Mouse (Mus musculus): ENCODE measurements around the gene Hao2. TPM values are rescaled to one million over a fixed set of nuclear protein-coding genes. Genes with fewer than 3 reads are reported as not detected.
A peak's percentile ranks its signal among the peaks of the same experiment; 100 is the strongest.

Hao2 gene
- polyA plus RNA-seq, 1 experiment from 2014 or later, result not detected

- no peak overlapping the region for H3K27ac ChIP-seq (ENCODE audit: low read length)
Observed at GRCm38 (mm10) chr3:98920417-98920816, 27.4 kb upstream of the Hao2 start.

DNA sequence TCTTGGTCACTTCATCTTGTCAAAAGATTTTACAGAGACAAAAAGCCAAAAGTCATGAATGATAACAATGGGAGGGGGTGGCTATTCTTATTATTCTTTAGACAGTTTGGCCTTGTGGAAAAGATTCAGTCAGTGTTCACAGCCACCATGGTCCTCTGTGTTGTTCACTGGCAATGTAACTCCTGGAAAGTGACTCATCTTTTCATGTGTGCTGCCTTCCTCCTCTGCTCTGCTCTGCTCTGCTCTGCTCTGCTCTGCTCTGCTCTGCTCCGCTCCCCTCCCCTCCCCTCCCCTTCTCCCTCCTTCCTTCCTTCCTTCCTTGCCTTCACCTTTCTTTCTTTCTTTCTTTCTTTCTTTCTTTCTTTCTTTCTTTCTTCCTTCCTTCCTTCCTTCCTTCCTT is 24.2 kb upstream of the Hao2 start:
- H3K4me3 ChIP-seq (ENCODE audit: low read length), result no peak overlapping the region
- H3K4me1 ChIP-seq (ENCODE audit: control insufficient read depth, insufficient read depth, low read length), result no peaks in the 10 kb centered on the region
- no peaks in the 10 kb centered on the region for H3K36me3 ChIP-seq (ENCODE audit: control insufficient read depth, insufficient read depth)
- no peaks in the 10 kb centered on the region for H3K9me3 ChIP-seq (replicated peaks; ENCODE audit: control insufficient read depth, low read length)
- no peak overlapping the region for H3K9ac ChIP-seq (ENCODE audit: low read length)
- no peak overlapping the region for H3K4me2 ChIP-seq (ENCODE audit: low read depth, low read length)
- no peak overlapping the region for H3K27ac ChIP-seq (ENCODE audit: low read length)
- ATAC-seq (replicated peaks; ENCODE audit: extremely low read depth, insufficient read depth, low FRiP score), result no peak
- WGBS, result no CpG with 5 or more reads among the region's 1 CpGs
- H3K27me3 ChIP-seq (ENCODE audit: control insufficient read depth, insufficient read depth, low read length), result no peaks in the 10 kb centered on the region

More at GRCm38 (mm10) chr3:98920417-98920816, 27.4 kb upstream of the Hao2 start:
- ATAC-seq (replicated peaks; ENCODE audit: extremely low read depth, insufficient read depth, low FRiP score), result no peak
- no peak overlapping the region for H3K4me3 ChIP-seq (ENCODE audit: low read length)
- no peaks in the 10 kb centered on the region for H3K27me3 ChIP-seq (ENCODE audit: control insufficient read depth, insufficient read depth, low read length)
- H3K36me3 ChIP-seq (ENCODE audit: control insufficient read depth, insufficient read depth), result no peaks in the 10 kb centered on the region
- WGBS, result 66% methylated on average over 3 of the region's 3 CpGs
- H3K4me1 ChIP-seq (ENCODE audit: control insufficient read depth, insufficient read depth, low read length), result no peaks in the 10 kb centered on the region
- no peak overlapping the region for H3K4me2 ChIP-seq (ENCODE audit: low read depth, low read length)
- H3K9me3 ChIP-seq (replicated peaks; ENCODE audit: control insufficient read depth, low read length), result no peaks in the 10 kb centered on the region
- no peak overlapping the region for H3K9ac ChIP-seq (ENCODE audit: low read length)

DNA sequence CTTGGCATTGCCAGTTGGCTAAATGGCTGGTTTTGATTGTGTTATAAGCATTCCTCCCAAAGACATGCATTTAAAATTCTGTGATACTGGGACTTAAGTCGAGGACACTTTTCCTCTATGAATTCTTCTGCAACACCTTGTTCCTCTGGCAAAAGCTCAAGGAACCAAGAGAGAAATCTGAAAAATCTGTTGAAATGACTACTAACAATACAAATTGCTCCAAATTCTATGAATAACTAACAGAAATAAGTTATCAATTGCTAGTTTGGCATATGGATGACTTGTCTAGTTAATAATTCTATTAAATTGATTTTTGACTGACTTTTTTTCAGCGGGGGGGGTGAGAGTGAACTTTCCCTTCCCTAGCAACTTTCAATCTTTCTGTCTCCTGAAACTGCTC is 23.8 kb upstream of the Hao2 start:
- H3K27me3 ChIP-seq (ENCODE audit: control insufficient read depth, insufficient read depth, low read length), result no peaks in the 10 kb centered on the region
- no peaks in the 10 kb centered on the region for H3K9me3 ChIP-seq (replicated peaks; ENCODE audit: control insufficient read depth, low read length)
- no peak overlapping the region for H3K27ac ChIP-seq (ENCODE audit: low read length)
- no peak overlapping the region for H3K4me3 ChIP-seq (ENCODE audit: low read length)
- no peaks in the 10 kb centered on the region for H3K36me3 ChIP-seq (ENCODE audit: control insufficient read depth, insufficient read depth)
- 71% methylated on average over 2 of the region's 2 CpGs for WGBS
- H3K4me2 ChIP-seq (ENCODE audit: low read depth, low read length), result no peak overlapping the region
- no peak for ATAC-seq (replicated peaks; ENCODE audit: extremely low read depth, insufficient read depth, low FRiP score)
- no peaks in the 10 kb centered on the region for H3K4me1 ChIP-seq (ENCODE audit: control insufficient read depth, insufficient read depth, low read length)
- H3K9ac ChIP-seq (ENCODE audit: low read length), result no peak overlapping the region

DNA sequence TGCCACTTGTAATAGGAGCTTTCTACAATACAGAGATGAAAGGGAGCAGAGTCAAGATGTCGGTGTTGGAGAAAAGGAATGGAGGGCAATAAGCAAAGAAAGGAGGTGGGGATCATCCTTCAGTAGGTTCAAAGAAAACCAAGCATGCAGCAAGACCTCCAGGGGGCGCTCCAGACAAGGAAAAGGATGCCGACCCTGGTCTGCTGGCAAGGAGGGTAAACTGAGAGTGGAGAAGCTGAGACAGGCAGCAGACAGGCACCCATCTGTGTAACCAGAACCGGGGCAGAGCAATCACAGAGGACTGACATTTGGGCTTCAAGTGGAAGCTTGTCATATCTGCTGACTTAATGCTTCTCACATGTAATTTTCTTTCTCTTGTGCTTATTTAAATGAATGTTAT is 22.6 kb upstream of the Hao2 start:
- H3K9ac ChIP-seq (ENCODE audit: low read length), result no peak overlapping the region
- no peaks in the 10 kb centered on the region for H3K9me3 ChIP-seq (replicated peaks; ENCODE audit: control insufficient read depth, low read length)
- ATAC-seq (replicated peaks; ENCODE audit: extremely low read depth, insufficient read depth, low FRiP score), result no peak
- 3% methylated on average over 4 of the region's 4 CpGs for WGBS
- no peak overlapping the region for H3K4me3 ChIP-seq (ENCODE audit: low read length)
- H3K27me3 ChIP-seq (ENCODE audit: control insufficient read depth, insufficient read depth, low read length), result no peaks in the 10 kb centered on the region
- H3K4me2 ChIP-seq (ENCODE audit: low read depth, low read length), result no peak overlapping the region
- no peak overlapping the region for H3K27ac ChIP-seq (ENCODE audit: low read length)
- H3K4me1 ChIP-seq (ENCODE audit: control insufficient read depth, insufficient read depth, low read length), result no peaks in the 10 kb centered on the region
- H3K36me3 ChIP-seq (ENCODE audit: control insufficient read depth, insufficient read depth), result no peaks in the 10 kb centered on the region

- Histone ChIP-seq H3K4me1 (ENCODE audit: control insufficient read depth, insufficient read depth, low read length) (no peaks in the 10 kb centered on the region), H3K9ac (ENCODE audit: low read length) (no peak overlapping the region), H3K4me2 (ENCODE audit: low read depth, low read length) (no peak overlapping the region), H3K27me3 (ENCODE audit: control insufficient read depth, insufficient read depth, low read length) (no peaks in the 10 kb centered on the region), H3K36me3 (ENCODE audit: control insufficient read depth, insufficient read depth) (no peaks in the 10 kb centered on the region), H3K4me3 (ENCODE audit: low read length) (no peak overlapping the region), H3K9me3 (replicated peaks; ENCODE audit: control insufficient read depth, low read length) (no peaks in the 10 kb centered on the region), H3K27ac (ENCODE audit: low read length) (no peak overlapping the region)
- ATAC-seq (replicated peaks; ENCODE audit: extremely low read depth, insufficient read depth, low FRiP score), result no peak
- 68% methylated on average over 6 of the region's 6 CpGs for WGBS
Observed at GRCm38 (mm10) chr3:98913591-98913990, 20.6 kb upstream of the Hao2 start.

- Histone ChIP-seq H3K4me2 (ENCODE audit: low read depth, low read length) (no peak overlapping the region), H3K27me3 (ENCODE audit: control insufficient read depth, insufficient read depth, low read length) (no peaks in the 10 kb centered on the region), H3K4me3 (ENCODE audit: low read length) (no peak overlapping the region), H3K9ac (ENCODE audit: low read length) (no peak overlapping the region), H3K9me3 (replicated peaks; ENCODE audit: control insufficient read depth, low read length) (no peaks in the 10 kb centered on the region), H3K36me3 (ENCODE audit: control insufficient read depth, insufficient read depth) (no peaks in the 10 kb centered on the region), H3K27ac (ENCODE audit: low read length) (no peak overlapping the region), H3K4me1 (ENCODE audit: control insufficient read depth, insufficient read depth, low read length) (no peaks in the 10 kb centered on the region)
- 82% methylated on average over 2 of the region's 2 CpGs for WGBS
- no peak for ATAC-seq (replicated peaks; ENCODE audit: extremely low read depth, insufficient read depth, low FRiP score)
Observed at GRCm38 (mm10) chr3:98897606-98898005, 4.6 kb upstream of the Hao2 start.

GRCm38 (mm10) chr3:98895071-98895601 is 2.1 kb upstream of the Hao2 start:
- Histone ChIP-seq H3K4me1 (ENCODE audit: control insufficient read depth, insufficient read depth, low read length) (peaks cover 4% of the 10 kb centered on the region), H3K4me3 (ENCODE audit: low read length) (peak overlapping the region; percentile 33), H3K36me3 (ENCODE audit: control insufficient read depth, insufficient read depth) (no peaks in the 10 kb centered on the region), H3K27ac (ENCODE audit: low read length) (no peak overlapping the region), H3K27me3 (ENCODE audit: control insufficient read depth, insufficient read depth, low read length) (no peaks in the 10 kb centered on the region), H3K9me3 (replicated peaks; ENCODE audit: control insufficient read depth, low read length) (no peaks in the 10 kb centered on the region), H3K4me2 (ENCODE audit: low read depth, low read length) (peak overlapping the region; percentile 46; the same call in 1 of the 2 replicates), H3K9ac (ENCODE audit: low read length) (no peak overlapping the region)
- no peak for ATAC-seq (replicated peaks; ENCODE audit: extremely low read depth, insufficient read depth, low FRiP score)
- 40% methylated on average over 10 of the region's 10 CpGs for WGBS

DNA sequence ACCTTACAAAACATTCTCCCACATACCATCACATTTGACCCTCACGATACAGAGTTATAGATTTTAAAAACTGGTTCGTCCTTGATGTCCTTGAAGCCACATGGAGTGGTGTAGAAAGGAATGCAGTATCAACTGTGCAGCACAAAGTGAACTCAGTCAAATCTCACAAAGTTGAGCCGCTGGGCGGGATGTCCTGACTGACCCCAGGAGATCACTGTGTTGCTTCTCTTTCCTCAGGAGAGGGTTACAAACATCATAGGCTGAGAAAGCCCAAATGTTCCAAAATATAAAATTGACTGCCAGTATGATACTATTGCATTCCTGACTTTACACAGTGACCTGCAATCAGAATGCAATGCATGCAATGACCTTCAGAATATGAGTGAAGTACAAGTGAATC is 2.6 kb downstream of the Hao2 start:
- no peak for ATAC-seq (replicated peaks; ENCODE audit: extremely low read depth, insufficient read depth, low FRiP score)
- H3K4me3 ChIP-seq (ENCODE audit: low read length), result no peak overlapping the region
- H3K27me3 ChIP-seq (ENCODE audit: control insufficient read depth, insufficient read depth, low read length), result no peaks in the 10 kb centered on the region
- no peak overlapping the region for H3K9ac ChIP-seq (ENCODE audit: low read length)
- H3K9me3 ChIP-seq (replicated peaks; ENCODE audit: control insufficient read depth, low read length), result no peaks in the 10 kb centered on the region
- H3K4me2 ChIP-seq (ENCODE audit: low read depth, low read length), result no peak overlapping the region
- WGBS, result 55% methylated on average over 4 of the region's 4 CpGs
- peaks cover 4% of the 10 kb centered on the region for H3K4me1 ChIP-seq (ENCODE audit: control insufficient read depth, insufficient read depth, low read length)
- H3K27ac ChIP-seq (ENCODE audit: low read length), result no peak overlapping the region
- H3K36me3 ChIP-seq (ENCODE audit: control insufficient read depth, insufficient read depth), result no peaks in the 10 kb centered on the region

GRCm38 (mm10) chr3:98888206-98888605 is 4.8 kb downstream of the Hao2 start:
- H3K9ac ChIP-seq (ENCODE audit: low read length), result no peak overlapping the region
- H3K4me3 ChIP-seq (ENCODE audit: low read length), result no peak overlapping the region
- no peaks in the 10 kb centered on the region for H3K36me3 ChIP-seq (ENCODE audit: control insufficient read depth, insufficient read depth)
- H3K9me3 ChIP-seq (replicated peaks; ENCODE audit: control insufficient read depth, low read length), result no peaks in the 10 kb centered on the region
- H3K27me3 ChIP-seq (ENCODE audit: control insufficient read depth, insufficient read depth, low read length), result no peaks in the 10 kb centered on the region
- peaks cover 4% of the 10 kb centered on the region for H3K4me1 ChIP-seq (ENCODE audit: control insufficient read depth, insufficient read depth, low read length)
- no peak overlapping the region for H3K4me2 ChIP-seq (ENCODE audit: low read depth, low read length)
- ATAC-seq (replicated peaks; ENCODE audit: extremely low read depth, insufficient read depth, low FRiP score), result no peak
- H3K27ac ChIP-seq (ENCODE audit: low read length), result no peak overlapping the region
- 58% methylated on average over 2 of the region's 2 CpGs for WGBS

All from heart, embryonic 16.5 days (tissue).